Mouse (Mus musculus): ENCODE results near the gene Tnfrsf1a. TPM values are rescaled to one million over a fixed set of nuclear protein-coding genes. Genes with fewer than 3 reads are reported as not detected.
"Not testable (repeated sequence)": the region's sequence is repeated elsewhere in the genome, so short reads cannot be mapped to it uniquely, and the experiment has no call there.

The Tnfrsf1a gene
- 88.3 and 101 TPM in 2 replicates for polyA plus RNA-seq (2015; fragmentation: Nextera tagmentation; extraction: Ambion mirVana)

DNA sequence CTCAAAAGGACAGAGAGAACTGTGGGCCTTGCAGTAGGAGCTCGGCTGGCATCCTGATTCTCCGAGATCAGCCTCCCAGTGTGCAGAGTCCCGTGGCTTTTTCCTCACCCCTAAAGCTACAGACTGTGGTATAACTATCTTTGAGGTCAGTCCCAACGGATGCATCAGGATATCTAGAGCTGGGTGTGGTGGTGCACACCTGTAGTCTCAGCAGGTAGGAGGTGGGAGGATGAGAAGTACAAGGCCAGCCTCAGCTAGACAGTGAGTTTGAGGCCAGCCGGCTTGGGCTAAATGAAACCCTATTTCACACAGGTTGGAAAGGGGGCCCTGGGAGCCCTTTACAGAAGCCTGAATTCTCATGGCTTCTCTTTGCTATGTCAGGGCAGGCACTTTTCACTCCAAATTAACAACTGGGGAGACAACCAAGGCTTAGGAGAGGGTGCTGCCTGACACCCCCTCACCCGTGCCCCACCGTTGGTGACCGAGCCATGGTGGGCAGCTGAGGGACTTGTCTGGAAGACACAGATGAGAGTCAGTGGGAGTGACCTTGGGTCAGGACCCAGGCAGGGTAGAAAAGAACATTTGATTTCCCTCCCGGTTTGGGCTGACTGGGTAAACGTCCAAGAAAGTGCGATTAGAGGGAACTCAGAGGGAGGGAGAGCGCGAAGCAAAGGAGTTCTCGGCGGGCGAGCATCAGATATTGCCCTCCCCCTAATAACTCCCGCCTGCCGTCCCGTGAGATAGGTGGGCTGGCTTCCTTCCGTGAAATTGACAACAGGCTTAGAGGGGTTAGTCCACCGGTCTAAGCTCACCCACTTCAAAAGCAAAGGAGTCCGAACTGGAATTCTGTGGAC lies at the start of gene Tnfrsf1a:
Tnfrsf1a (plus strand) TSS at position 642 of the 854 bp plus-strand sequence.
- Histone ChIP-seq H3K4me1 (peaks cover 62% of the 10 kb centered on the region), H3K36me3 (no peaks in the 10 kb centered on the region)
- ATAC-seq (ENCODE audit: borderline replicate concordance, extremely low read depth, low FRiP score, low TSS enrichment) = peak; percentile 51; the same call in 1 of the 2 replicates

DNA sequence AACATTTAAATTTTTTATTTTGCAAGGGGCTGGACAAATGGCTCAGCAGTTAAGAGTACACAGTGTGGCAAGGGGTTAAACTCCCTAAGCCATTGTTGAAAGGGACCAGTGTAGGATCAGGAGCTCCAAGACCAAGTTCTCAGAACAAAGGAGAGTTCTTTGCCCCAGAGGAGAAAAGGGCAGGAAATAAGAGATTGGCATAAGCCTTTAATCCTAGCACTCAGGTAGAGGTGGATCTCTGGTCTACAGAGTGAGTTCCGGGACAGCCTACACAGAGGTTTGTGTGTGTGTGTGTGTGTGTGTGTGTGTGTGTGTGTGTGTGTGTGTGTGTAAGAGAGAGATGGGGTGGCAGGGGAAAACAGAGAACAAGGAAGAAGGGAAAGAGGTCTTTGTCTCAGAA lies 48.2 kb upstream of the Tnfrsf1a start:
- 0 out of 2 replicates have a peak, but pooled peaks cover 6% of the 10 kb centered on the region for H3K36me3 ChIP-seq
- no peak overlapping the region for H3K9ac ChIP-seq
- ATAC-seq (ENCODE audit: borderline replicate concordance, extremely low read depth, low FRiP score, low TSS enrichment) = no peak
- H3K9me3 ChIP-seq = no peaks in the 10 kb centered on the region
- peaks cover 17% of the 10 kb centered on the region for H3K4me1 ChIP-seq
- no peak overlapping the region for H3K27ac ChIP-seq
- 83% methylated on average over 1 of the region's 1 CpGs for WGBS
- H3K4me3 ChIP-seq = no peak overlapping the region
- H3K27me3 ChIP-seq = no peaks in the 10 kb centered on the region
- no peak overlapping the region for H3K4me2 ChIP-seq

More for the DNA sequence above, at the start of gene Tnfrsf1a:
- H3K4me3 ChIP-seq = peak within 1 kb of the TSS; percentile 51
- H3K27ac ChIP-seq = peak within 1 kb of the TSS; percentile 79
- WGBS = 6% methylated on average over 22 of the region's 22 CpGs
- peak within 1 kb of the TSS; percentile 65 for H3K9ac ChIP-seq
- peak within 1 kb of the TSS; percentile 77 for H3K4me2 ChIP-seq
- no peaks in the 10 kb centered on the region for H3K9me3 ChIP-seq
- no peaks in the 10 kb centered on the region for H3K27me3 ChIP-seq

DNA sequence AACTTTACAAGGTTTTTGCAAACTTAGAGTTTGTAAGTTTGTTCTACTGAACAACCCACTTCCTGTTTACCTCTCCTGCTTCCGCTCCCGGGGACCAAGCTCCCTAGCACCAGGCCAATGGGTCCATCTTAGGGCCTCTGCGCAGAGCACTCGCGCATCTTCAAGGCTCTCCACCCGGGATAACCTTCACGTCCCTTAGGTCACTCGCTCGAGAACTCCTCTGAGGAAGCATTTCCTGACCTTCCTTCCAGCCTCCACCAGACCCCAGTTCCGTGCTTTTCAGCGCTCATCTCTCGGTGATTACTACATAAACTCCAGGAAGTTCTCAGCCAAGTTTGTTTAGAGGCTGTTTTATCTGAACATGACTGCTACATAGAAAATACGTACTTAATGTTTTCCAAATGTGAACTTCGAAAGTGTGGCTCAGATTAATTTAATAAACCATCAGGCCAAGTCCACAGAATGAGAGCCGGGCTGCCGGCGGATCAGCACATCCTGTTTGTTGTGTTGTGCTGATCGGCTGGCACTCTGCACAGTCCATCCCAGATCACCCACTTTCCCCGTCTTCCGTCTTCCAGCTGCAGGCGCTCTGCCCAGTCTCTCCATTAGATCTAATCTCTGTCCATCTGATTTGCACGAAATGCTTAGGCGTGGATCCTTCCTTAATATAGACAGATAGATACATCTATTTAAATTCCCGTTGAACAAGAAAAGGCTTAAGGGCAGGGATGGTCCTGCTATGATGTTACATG lies 46.8 kb upstream of the Tnfrsf1a start:
- H3K36me3 ChIP-seq = peaks cover 20% of the 10 kb centered on the region
- H3K4me2 ChIP-seq = peak overlapping the region; percentile 21; the same call in 1 of the 2 replicates
- peaks cover 17% of the 10 kb centered on the region for H3K4me1 ChIP-seq
- 43% methylated on average over 24 of the region's 24 CpGs for WGBS
- no peaks in the 10 kb centered on the region for H3K9me3 ChIP-seq
- peak overlapping the region; percentile 80 for H3K27ac ChIP-seq
- H3K9ac ChIP-seq = no peak overlapping the region
- no peak overlapping the region for H3K4me3 ChIP-seq
- no peak for ATAC-seq (ENCODE audit: borderline replicate concordance, extremely low read depth, low FRiP score, low TSS enrichment)
- no peaks in the 10 kb centered on the region for H3K27me3 ChIP-seq

DNA sequence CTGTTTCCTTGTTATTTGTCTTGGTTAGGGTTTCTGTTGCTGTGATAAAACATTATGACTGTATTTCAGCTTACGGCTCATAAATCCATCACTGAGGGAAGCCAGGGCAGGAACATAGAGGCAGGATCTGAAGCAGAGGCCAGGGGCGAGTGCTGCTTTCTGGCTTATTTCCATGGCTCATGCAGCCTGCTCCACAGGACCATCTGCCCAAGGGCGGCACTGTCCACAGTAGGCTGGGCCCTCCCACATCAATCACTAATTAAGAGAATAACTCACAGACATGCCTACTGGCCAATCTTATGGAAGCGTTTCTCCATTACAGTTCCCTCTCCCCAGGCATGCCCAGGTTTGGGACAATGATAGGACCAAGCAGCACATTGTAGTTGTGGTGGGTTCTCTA lies 45.9 kb upstream of the Tnfrsf1a start:
- Histone ChIP-seq H3K27ac (peak overlapping the region; percentile 80), H3K4me1 (peaks cover 17% of the 10 kb centered on the region)
- WGBS = 70% methylated on average over 4 of the region's 4 CpGs

DNA sequence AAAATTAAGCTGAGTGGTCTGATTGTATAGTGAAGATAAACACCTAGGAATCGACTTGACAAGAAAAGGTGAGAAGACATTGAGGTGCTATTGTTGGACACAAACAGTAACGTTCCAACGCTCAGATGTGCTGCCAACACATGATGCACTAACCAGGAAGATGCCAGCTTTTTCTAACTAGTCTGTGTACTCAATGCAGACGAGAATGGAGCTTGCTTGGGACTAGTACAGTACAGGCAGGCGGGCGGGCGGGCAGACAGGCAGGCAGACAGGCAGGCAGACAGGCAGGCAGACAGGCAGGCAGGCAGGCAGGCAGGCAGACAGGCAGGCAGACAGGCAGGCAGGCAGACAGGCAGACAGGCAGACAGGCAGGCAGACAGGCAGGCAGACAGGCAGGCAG lies 44.8 kb upstream of the Tnfrsf1a start:
- not testable (repeated sequence) for ATAC-seq (ENCODE audit: borderline replicate concordance, extremely low read depth, low FRiP score, low TSS enrichment); H3K27me3 ChIP-seq; H3K9ac ChIP-seq; H3K9me3 ChIP-seq; H3K4me2 ChIP-seq; H3K4me3 ChIP-seq; H3K27ac ChIP-seq
- peaks cover 25% of the 10 kb centered on the region for H3K4me1 ChIP-seq
- 81% methylated on average over 7 of the region's 7 CpGs for WGBS
- peaks cover 36% of the 10 kb centered on the region for H3K36me3 ChIP-seq

More for the DNA sequence above, 45.9 kb upstream of the Tnfrsf1a start:
- no peak overlapping the region; the same call in 1 of the 2 replicates for H3K4me2 ChIP-seq
- H3K4me3 ChIP-seq = no peak overlapping the region
- no peaks in the 10 kb centered on the region for H3K27me3 ChIP-seq
- no peaks in the 10 kb centered on the region for H3K9me3 ChIP-seq
- no peak overlapping the region for H3K9ac ChIP-seq
- peaks cover 25% of the 10 kb centered on the region for H3K36me3 ChIP-seq
- ATAC-seq (ENCODE audit: borderline replicate concordance, extremely low read depth, low FRiP score, low TSS enrichment) = no peak

DNA sequence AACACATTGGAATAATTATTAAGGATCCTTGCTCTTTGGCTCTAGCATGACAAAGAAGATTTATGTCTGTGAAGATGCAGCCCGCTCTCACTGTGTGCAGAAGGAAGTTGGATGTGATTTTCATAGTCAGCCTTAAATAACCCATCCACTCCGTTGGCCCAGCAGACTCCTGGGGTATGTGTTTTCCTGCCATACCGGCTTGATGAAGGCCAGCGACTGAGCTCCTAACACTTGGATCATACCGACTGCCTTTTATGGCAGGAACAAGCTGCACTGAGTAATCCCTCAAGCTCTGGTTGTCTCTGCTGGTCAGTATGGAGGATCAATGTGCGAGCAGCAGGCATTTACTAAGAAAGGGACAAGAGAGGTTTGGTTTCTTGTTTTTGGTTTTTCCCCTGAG lies 43.7 kb upstream of the Tnfrsf1a start:
- Histone ChIP-seq H3K27ac (no peak overlapping the region), H3K4me3 (no peak overlapping the region), H3K27me3 (no peaks in the 10 kb centered on the region), H3K4me2 (no peak overlapping the region), H3K9ac (no peak overlapping the region), H3K9me3 (no peaks in the 10 kb centered on the region), H3K4me1 (peaks cover 26% of the 10 kb centered on the region), H3K36me3 (peaks cover 40% of the 10 kb centered on the region)
- ATAC-seq (ENCODE audit: borderline replicate concordance, extremely low read depth, low FRiP score, low TSS enrichment) = no peak
- WGBS = 88% methylated on average over 6 of the region's 6 CpGs

DNA sequence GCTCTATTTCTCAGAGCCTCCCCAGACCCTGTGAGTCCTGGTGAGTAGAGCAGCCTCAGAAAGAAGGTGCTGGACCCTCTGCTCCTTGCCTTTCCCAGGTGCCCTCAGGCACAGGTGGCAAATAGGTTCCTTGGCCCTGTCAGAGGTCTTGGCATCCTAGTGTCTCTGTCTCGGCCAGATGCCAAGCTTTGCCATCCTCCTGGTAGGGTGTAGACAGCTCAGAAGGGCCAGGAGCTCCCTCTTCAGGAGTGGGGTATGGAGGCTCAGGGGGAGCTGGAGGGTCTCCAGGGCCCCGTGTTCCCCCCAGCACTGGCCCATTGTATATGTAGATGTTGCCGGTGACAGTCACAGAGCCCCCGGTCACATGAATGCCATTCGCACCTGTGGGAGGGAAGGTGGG lies 42.1 kb upstream of the Tnfrsf1a start:
- peaks cover 54% of the 10 kb centered on the region for H3K36me3 ChIP-seq

DNA sequence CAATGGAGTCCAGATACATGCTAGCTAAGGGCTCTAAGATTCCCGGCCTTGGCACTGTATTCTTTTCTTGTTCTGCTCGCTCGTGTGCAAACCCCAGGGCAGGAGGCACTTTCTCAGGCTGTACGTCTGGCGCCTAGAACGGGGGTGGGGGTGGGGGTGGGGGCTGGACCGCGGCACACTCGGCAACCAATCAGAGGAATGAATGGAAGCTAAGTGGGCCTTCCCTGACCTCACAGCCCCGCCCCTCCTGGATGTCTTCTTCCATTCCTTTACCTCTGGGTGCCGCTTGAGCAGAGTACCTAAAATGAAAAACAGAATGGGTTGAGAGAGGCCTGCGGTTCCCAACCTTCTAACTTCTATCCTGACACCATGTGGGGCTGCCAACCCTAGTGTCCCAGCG lies 40.2 kb upstream of the Tnfrsf1a start:
- no peak overlapping the region for H3K4me3 ChIP-seq
- H3K4me1 ChIP-seq = peaks cover 31% of the 10 kb centered on the region
- H3K27ac ChIP-seq = no peak overlapping the region
- H3K9me3 ChIP-seq = no peaks in the 10 kb centered on the region
- H3K27me3 ChIP-seq = no peaks in the 10 kb centered on the region
- ATAC-seq (ENCODE audit: borderline replicate concordance, extremely low read depth, low FRiP score, low TSS enrichment) = no peak
- WGBS = 25% methylated on average over 13 of the region's 13 CpGs
- H3K9ac ChIP-seq = no peak overlapping the region
- H3K4me2 ChIP-seq = no peak overlapping the region; the same call in 1 of the 2 replicates
- peaks cover 54% of the 10 kb centered on the region for H3K36me3 ChIP-seq

More for the DNA sequence above, 42.1 kb upstream of the Tnfrsf1a start:
- H3K4me2 ChIP-seq = no peak overlapping the region
- H3K27ac ChIP-seq = no peak overlapping the region
- H3K27me3 ChIP-seq = no peaks in the 10 kb centered on the region
- no peak overlapping the region for H3K4me3 ChIP-seq
- no peak for ATAC-seq (ENCODE audit: borderline replicate concordance, extremely low read depth, low FRiP score, low TSS enrichment)
- H3K9ac ChIP-seq = no peak overlapping the region
- peaks cover 32% of the 10 kb centered on the region for H3K4me1 ChIP-seq
- 90% methylated on average over 5 of the region's 5 CpGs for WGBS
- H3K9me3 ChIP-seq = no peaks in the 10 kb centered on the region

DNA sequence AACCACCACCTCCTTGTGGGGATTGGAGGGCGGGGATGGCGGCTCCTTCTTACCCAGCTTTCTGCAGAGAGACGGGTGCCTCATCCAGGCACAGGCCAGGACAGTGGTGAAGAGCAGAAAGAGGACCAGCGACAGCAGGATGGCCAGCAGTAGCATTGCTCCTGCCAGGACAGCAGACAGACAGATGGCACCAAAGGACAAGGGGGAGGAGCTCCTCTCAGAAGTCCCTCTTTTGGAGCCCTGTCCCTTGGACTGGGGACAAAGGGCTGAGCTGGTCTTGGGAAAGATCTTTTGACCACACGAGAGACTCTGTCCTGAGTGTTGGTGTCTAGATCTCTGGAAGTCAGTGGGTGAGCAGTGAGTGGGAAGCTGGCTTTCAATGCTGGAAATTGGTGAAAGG lies 39.8 kb upstream of the Tnfrsf1a start:
- Histone ChIP-seq H3K4me1 (peaks cover 35% of the 10 kb centered on the region), H3K4me2 (no peak overlapping the region), H3K9me3 (no peaks in the 10 kb centered on the region), H3K27ac (no peak overlapping the region), H3K9ac (no peak overlapping the region), H3K4me3 (no peak overlapping the region), H3K27me3 (no peaks in the 10 kb centered on the region), H3K36me3 (peaks cover 54% of the 10 kb centered on the region)
- 51% methylated on average over 5 of the region's 5 CpGs for WGBS
- no peak for ATAC-seq (ENCODE audit: borderline replicate concordance, extremely low read depth, low FRiP score, low TSS enrichment)

DNA sequence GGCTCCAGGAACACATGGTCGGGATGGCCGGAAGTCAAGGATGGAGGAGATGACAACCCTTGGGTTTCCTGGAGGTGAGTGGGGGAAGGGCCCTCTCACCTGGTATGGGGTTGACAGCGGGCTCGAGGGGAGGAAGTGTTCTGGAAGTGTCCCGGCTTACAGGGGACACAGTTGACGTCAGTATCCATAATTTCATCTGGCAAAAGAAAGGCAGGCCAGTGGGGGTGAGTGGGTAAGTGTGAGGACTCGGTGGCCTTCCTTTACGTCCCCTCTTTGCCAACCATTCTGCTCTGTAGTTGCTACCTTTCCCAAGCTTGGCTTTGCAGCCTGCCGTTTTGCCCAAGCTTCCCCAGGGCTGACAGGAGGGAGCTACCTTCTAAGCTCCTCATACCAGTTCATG lies 37.0 kb upstream of the Tnfrsf1a start:
- WGBS = 69% methylated on average over 9 of the region's 9 CpGs
- no peak for ATAC-seq (ENCODE audit: borderline replicate concordance, extremely low read depth, low FRiP score, low TSS enrichment)

DNA sequence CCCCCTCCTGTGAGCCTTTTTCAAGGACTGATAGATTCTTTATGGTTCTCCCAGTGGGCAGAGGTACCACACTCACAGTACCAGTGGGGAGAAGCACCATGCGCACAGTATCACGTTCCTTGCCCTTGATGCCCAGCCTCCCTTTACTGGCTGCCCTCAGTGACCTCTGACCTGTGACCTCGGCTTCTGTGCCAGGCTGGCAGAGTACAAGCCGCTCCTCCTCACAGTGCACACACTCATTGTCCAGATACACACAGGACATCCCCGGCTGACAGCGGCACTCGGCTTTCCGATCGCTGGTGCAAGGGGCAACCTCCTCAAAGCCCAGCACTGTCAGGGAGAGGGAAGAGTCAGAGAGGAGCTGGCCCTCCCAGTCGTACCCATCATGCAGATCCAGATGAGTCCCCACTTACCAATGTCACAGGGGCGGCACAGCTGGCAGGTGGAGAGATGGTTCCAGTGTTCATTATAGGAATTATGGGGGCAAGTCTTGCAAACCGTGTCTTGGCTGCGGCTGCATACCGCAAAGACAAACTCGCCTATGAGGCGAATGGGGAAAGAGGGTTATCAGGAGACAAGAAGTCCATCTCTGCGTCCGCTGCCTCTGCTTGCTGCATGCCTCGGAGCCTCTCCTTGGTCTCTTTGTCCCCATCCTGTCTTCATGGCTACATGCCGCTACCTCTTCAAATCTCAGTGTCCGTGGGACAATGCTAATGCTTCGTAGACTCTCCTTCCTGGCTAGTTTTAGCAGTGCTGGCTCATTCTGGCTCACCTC lies 36.4 kb upstream of the Tnfrsf1a start:
- H3K36me3 ChIP-seq = peaks cover 33% of the 10 kb centered on the region; the same call in 1 of the 2 replicates

More for the DNA sequence above, 37.0 kb upstream of the Tnfrsf1a start:
- Histone ChIP-seq H3K4me3 (peak overlapping the region; percentile 81), H3K9me3 (no peaks in the 10 kb centered on the region), H3K4me1 (peaks cover 40% of the 10 kb centered on the region), H3K4me2 (peak overlapping the region; percentile 72), H3K36me3 (peaks cover 36% of the 10 kb centered on the region), H3K27me3 (no peaks in the 10 kb centered on the region), H3K27ac (no peak overlapping the region), H3K9ac (0 out of 2 replicates have a peak overlapping the region, but pooled peaks have one; percentile 97)

More for the DNA sequence above, 36.4 kb upstream of the Tnfrsf1a start:
- H3K4me2 ChIP-seq = peak overlapping the region; percentile 72
- peaks cover 43% of the 10 kb centered on the region for H3K4me1 ChIP-seq
- peak overlapping the region; percentile 77; the same call in 1 of the 2 replicates for H3K27ac ChIP-seq
- peak overlapping the region; percentile 97 for H3K9ac ChIP-seq
- H3K4me3 ChIP-seq = peak overlapping the region; percentile 81
- WGBS = 42% methylated on average over 22 of the region's 22 CpGs
- ATAC-seq (ENCODE audit: borderline replicate concordance, extremely low read depth, low FRiP score, low TSS enrichment) = no peak
- H3K9me3 ChIP-seq = no peaks in the 10 kb centered on the region
- H3K27me3 ChIP-seq = no peaks in the 10 kb centered on the region
